Mouse (Mus musculus): ENCODE results near the gene Mapk10.
"Not testable (repeated sequence)": the region's sequence is repeated elsewhere in the genome, so short reads cannot be mapped to it uniquely, and the experiment has no call there.

Gene Mapk10

GRCm38 (mm10) chr5:102872996-102873395, 338.1 kb downstream of the Mapk10 start:
- not testable (repeated sequence) for DNase-seq (ENCODE audit: low read depth, low spot score)

- no peak for DNase-seq (ENCODE audit: low read depth, low spot score)
Measured at GRCm38 (mm10) chr5:102868196-102868595, 342.9 kb downstream of the Mapk10 start.

- no peak for DNase-seq (ENCODE audit: low read depth, low spot score)
Measured at GRCm38 (mm10) chr5:102859749-102860148, 351.4 kb downstream of the Mapk10 start.

DNA sequence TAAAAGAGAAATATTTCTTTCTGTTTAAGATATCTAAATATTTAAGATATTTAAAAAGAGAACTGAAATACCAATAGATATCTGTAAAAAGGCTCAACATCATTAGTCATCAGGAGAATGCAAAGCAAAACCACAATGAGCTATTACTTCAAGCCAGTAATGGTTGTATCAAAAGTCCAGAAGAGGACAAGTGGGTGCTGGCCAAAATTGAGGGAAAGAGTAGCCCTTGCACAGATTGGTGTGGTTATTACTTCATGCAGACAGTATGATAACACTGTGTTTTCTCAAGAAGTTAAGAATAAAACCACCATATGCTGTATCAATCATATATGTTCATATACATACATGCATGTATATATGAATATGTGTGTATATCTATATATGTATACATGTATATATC, 353.1 kb downstream of the Mapk10 start:
- no peak for DNase-seq (ENCODE audit: low read depth, low spot score)

Data from R1 (cell line).